Mouse (Mus musculus): ENCODE data around the gene Areg. TPM values are rescaled to one million over a fixed set of nuclear protein-coding genes. Genes with fewer than 3 reads are reported as not detected.

Gene Areg
- total RNA-seq (2022) = not detected

DNA sequence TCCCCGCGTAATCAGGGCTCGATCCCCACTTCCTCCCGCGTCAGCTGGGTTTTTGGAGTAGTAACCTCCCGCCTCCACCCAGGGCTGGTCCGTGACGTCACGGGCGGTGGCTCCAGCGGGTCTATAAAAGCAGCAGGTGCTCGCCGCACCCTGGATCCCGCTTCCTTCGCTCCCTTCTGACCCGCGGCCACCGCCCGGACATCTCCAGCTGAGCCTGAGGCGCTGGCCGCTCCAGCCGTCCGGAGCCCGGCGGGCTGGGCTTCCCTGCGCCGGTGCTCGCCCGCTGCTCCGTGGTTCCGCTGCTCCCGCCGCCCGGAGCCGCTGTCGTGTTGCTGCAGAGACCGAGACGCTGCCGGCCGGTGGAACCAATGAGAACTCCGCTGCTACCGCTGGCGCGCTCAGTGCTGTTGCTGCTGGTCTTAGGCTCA, at the start of gene Areg:
Gene Areg (plus strand): TSS at position 154 of the 428 bp plus-strand sequence.
- no peak for DNase-seq (ENCODE audit: low spot score)

GRCm38 (mm10) chr5:91090301-91090700, 49.1 kb upstream of the Areg start:
- DNase-seq (ENCODE audit: low spot score) = no peak

GRCm38 (mm10) chr5:91097911-91098614, 41.3 kb upstream of the Areg start:
- DNase-seq (ENCODE audit: low spot score) = no peak

DNA sequence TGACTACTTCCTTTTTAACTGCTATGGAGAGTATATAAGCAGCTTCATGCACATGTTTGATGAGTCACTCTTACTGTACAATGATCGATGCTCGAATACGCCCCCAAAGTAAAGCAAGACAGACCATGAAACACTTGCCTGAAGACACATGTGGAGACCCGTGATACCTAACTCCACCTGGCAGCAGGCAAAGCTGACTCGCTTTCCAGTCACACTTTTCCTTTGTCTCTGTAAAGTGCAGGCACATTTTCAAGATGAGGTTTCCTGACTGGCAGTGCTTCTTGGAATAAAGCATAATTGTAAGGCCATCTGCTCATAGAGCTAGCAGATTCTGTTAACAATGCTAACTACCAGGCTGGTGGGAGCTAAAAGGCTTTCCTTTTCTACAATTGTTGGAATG, 37.7 kb upstream of the Areg start:
- DNase-seq (ENCODE audit: low spot score) = no peak

DNA sequence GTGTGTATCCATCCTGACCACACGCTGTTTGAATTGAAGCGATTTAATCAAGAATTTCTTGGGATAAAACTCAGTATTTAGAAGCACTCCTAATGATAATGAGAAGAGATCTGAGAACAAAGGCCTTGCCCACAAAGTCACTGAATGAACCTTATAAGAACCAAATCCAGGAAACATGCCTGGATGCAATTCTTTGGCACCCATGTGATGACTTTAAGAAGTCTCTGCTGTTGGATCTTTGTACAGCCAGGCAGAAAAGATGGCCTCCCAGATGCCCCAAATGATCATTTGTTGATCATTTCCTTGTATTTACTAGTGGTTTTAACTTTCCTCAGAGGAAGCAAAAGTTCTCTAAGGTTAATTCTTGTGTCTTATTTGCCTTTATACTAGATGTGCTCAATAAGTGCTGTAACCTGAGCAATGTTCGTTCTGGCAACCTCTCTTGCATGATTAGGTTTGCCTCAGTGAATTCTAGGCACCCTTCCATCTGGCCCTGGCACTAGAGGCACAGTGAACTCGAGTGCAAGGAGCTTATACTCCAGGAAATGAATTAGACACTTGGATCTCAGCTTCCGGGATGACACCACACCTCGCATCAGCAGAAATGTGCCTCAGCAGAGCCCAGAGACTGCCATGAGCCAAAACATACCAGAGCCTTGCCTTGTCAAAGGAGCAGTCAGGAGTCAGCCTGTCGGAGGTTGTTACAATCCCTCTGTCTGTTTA, 35.3 kb upstream of the Areg start:
- no peak for DNase-seq (ENCODE audit: low spot score)

- no peak for DNase-seq (ENCODE audit: low spot score)
Measured at GRCm38 (mm10) chr5:91106248-91106647, 33.2 kb upstream of the Areg start.

DNA sequence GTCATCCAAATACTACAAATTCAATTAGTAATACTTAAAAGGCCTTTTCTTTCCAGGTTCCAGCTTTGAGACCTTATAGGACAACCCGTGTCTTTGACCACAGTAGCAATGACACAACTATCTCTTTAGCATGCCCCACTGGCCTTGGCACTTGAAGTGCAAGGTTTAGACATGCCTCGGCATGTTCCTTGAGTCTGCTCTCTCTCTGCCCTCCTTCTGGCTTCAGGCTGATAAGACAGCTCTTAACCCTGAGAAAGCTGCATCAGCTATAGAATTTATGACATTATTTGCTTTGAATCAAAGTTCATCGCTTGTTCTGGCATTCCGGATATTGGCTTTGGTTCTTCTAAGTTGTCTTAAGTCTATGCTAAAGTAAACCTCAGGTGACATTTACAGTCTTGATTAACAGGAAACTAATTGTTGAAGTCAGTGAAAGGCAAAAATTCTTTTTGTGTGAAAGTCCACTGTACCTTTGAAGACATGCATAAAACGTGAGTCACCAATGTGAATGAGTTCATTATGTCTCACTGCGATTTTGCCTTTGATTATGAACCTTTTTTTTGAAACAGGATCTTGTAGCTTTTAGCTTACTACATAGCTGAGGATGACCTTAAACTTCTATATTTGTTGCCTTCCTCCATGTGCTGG, 29.3 kb upstream of the Areg start:
- DNase-seq (ENCODE audit: low spot score) = no peak

DNA sequence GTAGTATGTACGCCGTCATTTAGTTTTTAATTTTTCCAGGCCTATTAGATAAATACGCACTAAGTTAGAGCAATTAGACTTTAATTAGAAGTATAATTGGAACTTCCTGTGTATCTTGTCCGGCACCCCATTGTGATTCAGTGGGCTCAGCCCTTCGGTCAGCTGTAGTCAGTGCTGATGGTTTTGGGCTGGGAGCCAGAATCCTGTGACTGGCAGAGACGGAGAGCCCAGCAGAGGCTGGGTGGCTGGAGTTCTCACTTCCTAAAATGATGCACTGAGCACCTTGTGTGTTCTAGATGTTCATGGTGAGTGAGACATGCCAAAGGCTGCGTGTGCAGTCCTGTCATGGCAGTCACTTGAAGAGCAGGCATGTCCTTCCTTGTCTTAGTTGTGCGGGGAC, 28.4 kb upstream of the Areg start:
- DNase-seq (ENCODE audit: low spot score) = no peak

DNA sequence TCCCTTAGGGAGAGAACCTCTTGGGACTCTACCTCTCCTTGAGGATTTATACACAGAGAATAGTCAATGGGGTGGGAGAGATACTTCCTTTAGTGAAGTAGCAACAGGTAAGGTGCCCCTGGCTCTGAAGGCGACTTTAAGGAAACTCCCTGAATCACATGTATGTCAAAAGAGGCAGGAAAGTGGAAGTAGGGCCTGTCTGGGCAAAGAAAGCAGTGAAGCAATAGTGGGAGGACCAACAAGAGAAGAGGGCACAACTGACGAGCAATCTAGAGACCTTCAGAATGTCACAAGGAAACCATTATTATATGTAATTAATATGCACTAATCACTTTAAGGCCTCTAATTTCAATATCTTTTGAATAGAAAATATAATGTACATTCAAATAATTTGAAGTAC, 25.4 kb upstream of the Areg start:
- no peak for DNase-seq (ENCODE audit: low spot score)

DNA sequence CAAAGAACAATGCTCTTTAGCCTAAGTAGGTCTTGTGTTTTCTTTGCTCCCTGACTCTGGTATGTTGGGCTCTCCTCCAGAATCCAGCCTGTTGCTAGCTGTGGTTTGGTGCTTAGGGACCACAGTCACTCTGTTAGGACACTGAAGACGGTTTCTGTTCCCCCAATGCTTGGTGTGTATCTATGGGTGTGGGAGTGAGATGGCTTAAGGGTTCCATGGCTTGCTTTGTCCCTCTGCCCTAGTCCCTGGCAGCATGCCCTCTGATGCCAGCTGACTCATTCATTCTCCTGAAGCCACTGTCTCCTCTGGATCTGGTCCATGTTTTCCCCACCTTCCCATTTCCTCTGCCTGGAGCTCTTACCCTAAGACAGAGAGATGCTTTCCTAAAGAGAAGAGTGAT, 24.8 kb upstream of the Areg start:
- DNase-seq (ENCODE audit: low spot score) = no peak

GRCm38 (mm10) chr5:91118618-91119017, 20.8 kb upstream of the Areg start:
- no peak for DNase-seq (ENCODE audit: low spot score)

DNA sequence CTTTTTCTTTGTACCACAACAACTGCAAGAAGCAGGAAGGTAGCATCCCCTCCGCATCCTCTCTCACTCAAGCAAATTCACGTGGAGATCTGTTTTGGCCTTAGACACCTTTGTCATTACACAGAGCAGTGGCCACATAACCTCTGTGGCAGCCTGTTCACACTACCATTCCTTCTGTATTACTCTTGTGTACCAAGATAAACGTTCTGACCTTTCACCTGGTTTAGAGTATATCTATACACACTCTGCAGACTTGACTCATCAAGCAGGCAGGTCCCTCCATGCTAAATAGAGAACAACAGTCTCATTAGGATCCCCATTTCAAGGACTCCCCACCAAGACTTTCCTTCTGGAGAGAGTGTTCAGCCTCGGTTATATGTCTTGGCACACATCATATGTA, 16.0 kb upstream of the Areg start:
- no peak for DNase-seq (ENCODE audit: low spot score)

DNA sequence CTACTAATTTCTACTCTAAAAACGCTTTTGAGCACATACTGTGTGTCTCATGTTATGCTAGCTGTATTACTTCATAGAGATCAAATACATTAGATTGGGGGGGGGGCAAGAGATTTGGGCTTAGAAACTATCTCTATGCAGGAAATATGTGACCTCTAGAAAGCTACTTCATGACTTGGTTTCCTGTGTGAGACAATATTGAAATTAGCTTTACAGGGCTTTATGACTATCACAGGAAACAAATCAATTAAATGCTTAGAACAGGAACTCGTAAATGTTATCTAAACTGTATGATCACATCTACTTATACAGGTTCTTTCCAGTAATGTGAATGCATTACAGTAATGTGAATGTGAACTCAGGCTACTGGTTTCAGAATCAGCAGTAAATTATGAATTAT, 15.3 kb upstream of the Areg start:
- DNase-seq (ENCODE audit: low spot score) = no peak

- no peak for DNase-seq (ENCODE audit: low spot score)
Measured at GRCm38 (mm10) chr5:91126623-91127022, 12.8 kb upstream of the Areg start.

- no peak for DNase-seq (ENCODE audit: low spot score)
Measured at GRCm38 (mm10) chr5:91134961-91135360, 4.4 kb upstream of the Areg start.

GRCm38 (mm10) chr5:91138970-91139369, 429 bp upstream of the Areg start:
- DNase-seq (ENCODE audit: low spot score) = no peak

GRCm38 (mm10) chr5:91140896-91141448, 1.6 kb downstream of the Areg start:
- no peak for DNase-seq (ENCODE audit: low spot score)

DNA sequence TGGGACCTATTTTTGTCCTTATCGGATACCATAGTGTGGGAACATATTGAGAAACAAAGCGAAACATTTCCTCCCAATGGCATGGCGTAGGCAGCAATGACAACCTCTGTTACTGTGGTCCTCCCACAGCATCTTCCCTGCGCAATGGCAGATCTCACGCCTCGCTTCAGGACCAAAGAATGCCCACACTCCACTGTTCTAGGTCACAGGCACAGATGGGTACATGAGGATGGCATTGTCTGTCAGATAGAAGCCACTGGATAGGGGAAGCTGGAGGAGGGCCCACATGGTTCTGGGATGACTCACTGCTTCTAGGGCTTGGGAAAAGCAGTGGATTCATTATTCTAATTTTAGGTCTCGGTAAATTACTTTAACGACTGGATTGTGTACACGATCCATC, 5.6 kb downstream of the Areg start:
- DNase-seq (ENCODE audit: low spot score) = no peak

- no peak for DNase-seq (ENCODE audit: low spot score)
Measured at GRCm38 (mm10) chr5:91147001-91147400, 7.6 kb downstream of the Areg start.

GRCm38 (mm10) chr5:91148054-91148453, 8.7 kb downstream of the Areg start:
- peak; percentile 12 for DNase-seq (ENCODE audit: low spot score)

- no peak for DNase-seq (ENCODE audit: low spot score)
Measured at GRCm38 (mm10) chr5:91156677-91157076, 17.3 kb downstream of the Areg start.

- no peak for DNase-seq (ENCODE audit: low spot score)
Measured at GRCm38 (mm10) chr5:91157169-91157568, 17.8 kb downstream of the Areg start.

- no peak for DNase-seq (ENCODE audit: low spot score)
Measured at GRCm38 (mm10) chr5:91162787-91163186, 23.4 kb downstream of the Areg start.
